Mouse (Mus musculus) neutrophil, adult 59 days (primary cell): ENCODE results near the gene Slc25a19. TPM values are rescaled to one million over a fixed set of nuclear protein-coding genes. Genes with fewer than 3 reads are reported as not detected.

Experiments used
- total RNA-seq, 2 experiments: library from RNA; stranded (reverse); gene quantifications; 1 replicate in 1 of 2; 2 replicates in 1 of 2; pipeline ENCODE4 v1.2.4; 2023

Slc25a19 gene
- total RNA-seq = 10 to 100 TPM; 11.3 to 11.8 TPM

GRCm38 (mm10) chr11:115627705-115628464 is at the start of gene Slc25a19:
Gene Slc25a19, minus strand, starts transcription at chr11:115628295.

DNA sequence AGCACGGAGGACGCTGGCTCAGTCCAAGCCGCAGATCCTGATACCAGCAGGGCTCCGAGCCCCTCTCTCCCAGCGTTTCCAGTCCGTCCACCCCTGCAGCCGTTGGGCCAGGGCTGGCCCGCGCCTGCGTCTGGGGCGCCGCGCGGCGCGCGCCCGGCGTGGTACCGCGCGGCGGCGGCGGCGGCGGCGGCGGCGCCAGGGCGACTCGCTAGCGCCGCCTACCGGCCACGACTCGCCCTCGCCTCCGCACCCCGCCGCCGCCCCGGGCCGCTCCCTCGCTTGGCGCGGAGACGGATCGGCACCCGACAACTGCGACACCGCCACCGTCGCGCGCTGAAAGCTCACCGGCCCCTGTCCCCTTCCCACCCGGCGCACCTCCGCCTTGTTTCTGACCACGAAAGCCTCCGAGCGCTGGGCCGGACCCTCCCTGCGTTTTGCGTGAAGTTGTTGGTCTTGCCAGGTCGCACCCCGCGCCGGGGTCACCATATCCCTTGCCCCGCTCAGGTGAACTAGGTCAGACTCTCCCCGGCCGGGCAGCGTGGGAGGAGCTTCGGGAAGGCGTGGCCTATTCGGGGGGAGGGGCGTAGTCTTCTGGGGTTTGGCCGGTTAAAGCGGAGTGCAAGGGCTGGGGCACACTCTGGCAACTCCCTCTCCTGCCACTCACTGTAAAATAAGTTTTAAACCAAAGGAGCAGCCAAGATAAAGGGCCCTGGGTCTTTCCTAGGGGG is 15.5 kb downstream of the Slc25a19 start, which contains the start of gene Mif4gd:
Gene Mif4gd, minus strand, starts transcription at position 560 of the 728 bp plus-strand sequence.

DNA sequence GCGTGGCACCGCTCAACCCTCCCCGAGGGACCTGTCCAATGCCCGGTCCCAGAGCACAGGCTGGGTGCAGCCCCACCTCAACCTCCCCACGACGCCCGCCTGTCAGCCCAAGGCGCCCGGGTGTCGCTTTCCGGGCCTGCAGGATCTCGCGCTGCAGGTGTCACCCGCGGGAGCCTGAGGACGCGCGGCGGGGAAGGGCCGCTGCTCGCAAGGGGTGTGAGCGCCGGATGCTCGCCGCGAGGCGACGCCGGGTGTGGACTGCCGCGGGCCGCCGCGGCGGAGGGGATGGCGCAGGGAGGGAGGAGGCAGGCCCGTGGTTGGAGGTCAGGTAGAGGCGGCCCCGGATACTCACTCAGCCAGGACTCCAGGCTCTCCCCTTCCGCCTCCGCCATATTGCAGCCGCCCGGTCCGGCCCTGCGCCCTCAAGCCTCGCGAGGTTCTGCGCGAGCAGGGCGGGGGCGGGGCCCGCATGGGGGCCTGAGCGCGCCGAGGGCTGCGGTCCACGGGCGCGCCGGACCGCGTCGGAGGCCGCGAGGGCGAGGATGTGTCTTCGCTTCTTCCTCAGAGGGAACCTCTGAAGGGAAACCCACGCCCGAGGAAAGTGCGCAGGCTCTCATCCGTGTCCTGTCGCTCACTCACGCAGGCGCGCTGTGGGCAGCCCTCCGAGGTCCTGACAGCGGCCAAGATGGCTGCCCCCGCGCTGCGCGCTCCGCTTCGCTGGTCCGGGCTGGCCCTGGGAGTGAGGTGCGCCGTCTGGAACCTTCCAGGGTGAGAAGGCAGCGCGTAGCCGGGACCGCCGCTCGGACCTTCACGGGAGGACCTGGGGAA is 24.4 kb downstream of the Slc25a19 start, which contains the start of the genes Mrps7 and Gga3:
Gene Mrps7, plus strand, starts transcription at position 450 of the 828 bp plus-strand sequence.
Gene Gga3, minus strand, starts transcription at position 576 of the 828 bp plus-strand sequence.

Other genes with a start within 250 kb of the Slc25a19 start
- gene Cdr2l, start 246.4 kb downstream of the Slc25a19 start, total RNA-seq = under 1 TPM; 0.20 to 0.22 TPM
- 10 to 100 TPM; 40.2 to 43.7 TPM for gene Mrpl58, start 224.5 kb downstream of the Slc25a19 start, total RNA-seq
- 100 to 1,000 TPM; 199 to 220 TPM for gene Atp5h, start 208.3 kb downstream of the Slc25a19 start, total RNA-seq
- gene Kctd2, start 208.2 kb downstream of the Slc25a19 start, total RNA-seq = 10 to 100 TPM; 20.5 to 24.6 TPM
- gene Trim80, start 187.8 kb downstream of the Slc25a19 start, total RNA-seq = not detected
- gene Slc16a5, start 165.8 kb downstream of the Slc25a19 start, total RNA-seq = under 1 TPM in 1 of 2 experiments, not detected in 1; 0.16 TPM
- gene Armc7, start 152.6 kb downstream of the Slc25a19 start, total RNA-seq = 10 to 100 TPM; 52.6 to 58.6 TPM
- gene Nt5c, start 136.4 kb downstream of the Slc25a19 start, total RNA-seq = 10 to 100 TPM; 45.1 to 57.4 TPM
- 100 to 1,000 TPM; 129 to 152 TPM for gene Jpt1, start 113.9 kb downstream of the Slc25a19 start, total RNA-seq
- 100 to 1,000 TPM; 158 to 172 TPM for gene Sumo2, start 92.0 kb downstream of the Slc25a19 start, total RNA-seq
- gene Nup85, start 63.9 kb downstream of the Slc25a19 start, total RNA-seq = 10 to 100 TPM; 40.0 to 40.7 TPM
- 10 to 100 TPM; 10.7 to 20.3 TPM for gene Mrps7, start 24.4 kb downstream of the Slc25a19 start, total RNA-seq
- gene Gga3, start 24.2 kb downstream of the Slc25a19 start, total RNA-seq = 10 to 100 TPM; 57.5 to 58.2 TPM
- 10 to 100 TPM; 17.1 to 18.4 TPM for gene Mif4gd, start 15.3 kb downstream of the Slc25a19 start, total RNA-seq
- gene Grb2, start 80.3 kb upstream of the Slc25a19 start, total RNA-seq = 100 to 1,000 TPM; 208 to 230 TPM
- gene Tmem94, start 137.1 kb upstream of the Slc25a19 start, total RNA-seq = 10 to 100 TPM; 38.7 to 47.7 TPM
- 1 to 10 TPM; 1.1 to 1.8 TPM for gene Caskin2, start 185.3 kb upstream of the Slc25a19 start, total RNA-seq
- 1 to 10 TPM; 3.2 to 5.4 TPM for gene Tsen54, start 186.4 kb upstream of the Slc25a19 start, total RNA-seq
- 1 to 10 TPM; 4.6 to 5.2 TPM for gene Llgl2, start 195.8 kb upstream of the Slc25a19 start, total RNA-seq
- 1 to 10 TPM; 1.2 to 1.8 TPM for gene Myo15b, start 230.1 kb upstream of the Slc25a19 start, total RNA-seq